Mouse (Mus musculus) neural tube, embryonic 14.5 days (tissue): Measurements from ENCODE around the gene Ints7. TPM values are rescaled to one million over a fixed set of nuclear protein-coding genes. Genes with fewer than 3 reads are reported as not detected.

Experiments used
- ATAC-seq: fragments of 200-750 bp; cut with Nextera tagmentation; 2 replicates; pipeline ENCODE4 v1.8.0; 2017; ENCODE audit warnings: low read depth, mild to moderate bottlenecking, moderate TSS enrichment, moderate library complexity
- H3K27ac ChIP-seq: fragments of 300-500 bp; sonication (generic); 2 replicates; pipeline ENCODE4 v1.5.1; 2014; ENCODE audit warnings: low read depth, mild to moderate bottlenecking, control low read depth, low read length, moderate library complexity, mixed read lengths
- H3K27me3 ChIP-seq: fragments of 300-500 bp; sonication (generic); 2 replicates; pipeline ENCODE4 v1.6.1; 2014; ENCODE audit warnings: low read length; ENCODE audit not compliant: control insufficient read depth, insufficient read depth
- H3K36me3 ChIP-seq: fragments of 300-500 bp; sonication (generic); 2 replicates; pipeline ENCODE4 v1.6.1; 2014; ENCODE audit warnings: low read length, mixed read lengths; ENCODE audit not compliant: control insufficient read depth, insufficient read depth
- H3K4me1 ChIP-seq: fragments of 300-500 bp; sonication (generic); 2 replicates; pipeline ENCODE4 v1.6.1; 2014; ENCODE audit warnings: low read length; ENCODE audit not compliant: control insufficient read depth, insufficient read depth
- H3K4me2 ChIP-seq: fragments of 300-500 bp; sonication (generic); 2 replicates; pipeline ENCODE4 v1.6.1; 2014; ENCODE audit warnings: mild to moderate bottlenecking, low read depth, low read length, control low read depth
- H3K4me3 ChIP-seq: fragments of 300-500 bp; sonication (generic); 2 replicates; pipeline ENCODE4 v1.5.1; 2014; ENCODE audit warnings: low read depth, low read length, control low read depth, mixed read lengths
- H3K9ac ChIP-seq: fragments of 300-500 bp; sonication (generic); replicated peaks from 2 replicates; pipeline ENCODE4 v1.6.1; 2014; ENCODE audit warnings: low read depth, mild to moderate bottlenecking, control low read depth, low read length, mixed read lengths
- H3K9me3 ChIP-seq: fragments of 300-500 bp; sonication (generic); 2 replicates; pipeline ENCODE4 v1.6.1; 2016; ENCODE audit warnings: low read length; ENCODE audit not compliant: control insufficient read depth
- WGBS: fragments of 180-500 bp; shearing (Covaris S2); extraction: QIAGEN DNeasy Blood & Tissue Kit; methylation state at CpG from one replicate; pipeline ENCODE4 v1.1.7; 2014; 5-methylcytosine and 5-hydroxymethylcytosine counted together
- polyA plus RNA-seq: library from polyadenylated mRNA; unstranded; fragments of >200 nt; fragmentation: Nextera tagmentation; extraction: Ambion mirVana; gene quantifications from 2 replicates; pipeline ENCODE4 v1.2.1, GENCODE M21; 2014

The Ints7 gene
- polyA plus RNA-seq, 1 experiment from 2014 or later, result 37.6 TPM

- Histone ChIP-seq H3K27ac (no peak overlapping the region), H3K36me3 (peaks cover 18% of the 10 kb centered on the region), H3K4me1 (no peaks in the 10 kb centered on the region), H3K9me3 (no peaks in the 10 kb centered on the region), H3K27me3 (no peaks in the 10 kb centered on the region), H3K9ac (no peak overlapping the region), H3K4me3 (no peak overlapping the region), H3K4me2 (no peak overlapping the region)
- no peak for ATAC-seq
- WGBS, result 97% methylated on average over 8 of the region's 8 CpGs
These were observed 20.6 kb downstream of the Ints7 start for GRCm38 (mm10) chr1:191596076-191596475.

GRCm38 (mm10) chr1:191599210-191599609, 23.8 kb downstream of the Ints7 start:
- ATAC-seq, result no peak
- Histone ChIP-seq H3K27ac (no peak overlapping the region), H3K9me3 (no peaks in the 10 kb centered on the region), H3K36me3 (peaks cover 18% of the 10 kb centered on the region), H3K4me3 (no peak overlapping the region), H3K9ac (no peak overlapping the region), H3K4me1 (no peaks in the 10 kb centered on the region), H3K4me2 (no peak overlapping the region), H3K27me3 (no peaks in the 10 kb centered on the region)
- WGBS, result 88% methylated on average over 5 of the region's 5 CpGs

- WGBS, result 81% methylated on average over 3 of the region's 3 CpGs
- no peak for ATAC-seq
These were observed 29.3 kb downstream of the Ints7 start for GRCm38 (mm10) chr1:191604690-191605089.

GRCm38 (mm10) chr1:191609051-191609450, 33.6 kb downstream of the Ints7 start:
- 98% methylated on average over 6 of the region's 6 CpGs for WGBS
- H3K4me3 ChIP-seq, result no peak overlapping the region

More at GRCm38 (mm10) chr1:191604690-191605089, 29.3 kb downstream of the Ints7 start:
- Histone ChIP-seq H3K27ac (no peak overlapping the region), H3K9ac (no peak overlapping the region), H3K27me3 (no peaks in the 10 kb centered on the region), H3K9me3 (no peaks in the 10 kb centered on the region), H3K4me3 (no peak overlapping the region), H3K36me3 (peaks cover 32% of the 10 kb centered on the region), H3K4me2 (no peak overlapping the region), H3K4me1 (no peaks in the 10 kb centered on the region)

GRCm38 (mm10) chr1:191609578-191609977, 34.1 kb downstream of the Ints7 start:
- peaks cover 57% of the 10 kb centered on the region for H3K36me3 ChIP-seq
- H3K4me2 ChIP-seq, result no peak overlapping the region
- no peaks in the 10 kb centered on the region for H3K27me3 ChIP-seq
- no peak overlapping the region for H3K27ac ChIP-seq
- WGBS, result 95% methylated on average over 1 of the region's 1 CpGs
- ATAC-seq, result no peak
- H3K4me1 ChIP-seq, result no peaks in the 10 kb centered on the region
- H3K4me3 ChIP-seq, result no peak overlapping the region
- no peak overlapping the region for H3K9ac ChIP-seq
- H3K9me3 ChIP-seq, result no peaks in the 10 kb centered on the region

More at GRCm38 (mm10) chr1:191609051-191609450, 33.6 kb downstream of the Ints7 start:
- no peak overlapping the region for H3K9ac ChIP-seq
- no peak for ATAC-seq
- no peaks in the 10 kb centered on the region for H3K27me3 ChIP-seq
- H3K4me1 ChIP-seq, result no peaks in the 10 kb centered on the region
- no peaks in the 10 kb centered on the region for H3K9me3 ChIP-seq
- H3K36me3 ChIP-seq, result peaks cover 57% of the 10 kb centered on the region
- H3K4me2 ChIP-seq, result no peak overlapping the region
- no peak overlapping the region for H3K27ac ChIP-seq

GRCm38 (mm10) chr1:191610357-191610756, 34.9 kb downstream of the Ints7 start:
- H3K27ac ChIP-seq, result no peak overlapping the region
- no peaks in the 10 kb centered on the region for H3K27me3 ChIP-seq
- WGBS, result 96% methylated on average over 7 of the region's 7 CpGs
- no peak for ATAC-seq
- H3K4me3 ChIP-seq, result no peak overlapping the region
- no peaks in the 10 kb centered on the region for H3K4me1 ChIP-seq
- no peaks in the 10 kb centered on the region for H3K9me3 ChIP-seq
- no peak overlapping the region for H3K9ac ChIP-seq
- H3K36me3 ChIP-seq, result peaks cover 62% of the 10 kb centered on the region
- H3K4me2 ChIP-seq, result no peak overlapping the region

- Histone ChIP-seq H3K4me3 (no peak overlapping the region), H3K9ac (no peak overlapping the region), H3K36me3 (peaks cover 61% of the 10 kb centered on the region), H3K27me3 (no peaks in the 10 kb centered on the region), H3K4me2 (no peak overlapping the region), H3K4me1 (no peaks in the 10 kb centered on the region), H3K9me3 (no peaks in the 10 kb centered on the region), H3K27ac (no peak overlapping the region)
- ATAC-seq, result no peak
- 89% methylated on average over 9 of the region's 9 CpGs for WGBS
These were observed 36.2 kb downstream of the Ints7 start for GRCm38 (mm10) chr1:191611686-191612085.

GRCm38 (mm10) chr1:191612877-191613276, 37.4 kb downstream of the Ints7 start:
- no peak overlapping the region for H3K27ac ChIP-seq
- no peaks in the 10 kb centered on the region for H3K4me1 ChIP-seq
- 93% methylated on average over 16 of the region's 16 CpGs for WGBS
- ATAC-seq, result no peak
- no peaks in the 10 kb centered on the region for H3K9me3 ChIP-seq
- no peak overlapping the region for H3K4me2 ChIP-seq
- no peak overlapping the region for H3K9ac ChIP-seq
- peaks cover 57% of the 10 kb centered on the region for H3K36me3 ChIP-seq
- H3K27me3 ChIP-seq, result no peaks in the 10 kb centered on the region
- no peak overlapping the region for H3K4me3 ChIP-seq

GRCm38 (mm10) chr1:191616245-191616644, 40.8 kb downstream of the Ints7 start:
- no peak overlapping the region for H3K4me3 ChIP-seq
- H3K27ac ChIP-seq, result no peak overlapping the region
- 77% methylated on average over 8 of the region's 8 CpGs for WGBS
- no peaks in the 10 kb centered on the region for H3K4me1 ChIP-seq
- no peak for ATAC-seq
- H3K4me2 ChIP-seq, result no peak overlapping the region
- H3K9ac ChIP-seq, result no peak overlapping the region
- peaks cover 69% of the 10 kb centered on the region for H3K36me3 ChIP-seq
- H3K27me3 ChIP-seq, result no peaks in the 10 kb centered on the region
- H3K9me3 ChIP-seq, result no peaks in the 10 kb centered on the region
